Mouse (Mus musculus): ENCODE results near the gene Nr2c1. TPM values are rescaled to one million over a fixed set of nuclear protein-coding genes. Genes with fewer than 3 reads are reported as not detected.

Nr2c1 gene
- polyA plus RNA-seq, 1 experiment from 2014 or later = 12.1 TPM

GRCm38 (mm10) chr10:94133081-94133480 lies 14.7 kb upstream of the Nr2c1 start:
- Histone ChIP-seq H3K4me1 (ENCODE audit: control insufficient read depth, insufficient read depth, low read length) (no peaks in the 10 kb centered on the region), H3K36me3 (ENCODE audit: control insufficient read depth, insufficient read depth, low read length) (no peaks in the 10 kb centered on the region), H3K27ac (ENCODE audit: low read depth, low read length) (no peak overlapping the region), H3K4me2 (ENCODE audit: low read depth) (no peak overlapping the region), H3K9me3 (ENCODE audit: control insufficient read depth, low read length) (no peaks in the 10 kb centered on the region), H3K27me3 (ENCODE audit: control insufficient read depth, insufficient read depth, low read length) (no peaks in the 10 kb centered on the region), H3K4me3 (ENCODE audit: low read depth, low read length) (no peak overlapping the region), H3K9ac (ENCODE audit: low read length) (no peak overlapping the region)
- ATAC-seq (ENCODE audit: insufficient read depth, low FRiP score, low TSS enrichment) (no peak), DNase-seq (ENCODE audit: low spot score) (no peak)
- 84% methylated on average over 8 of the region's 8 CpGs for WGBS

DNA sequence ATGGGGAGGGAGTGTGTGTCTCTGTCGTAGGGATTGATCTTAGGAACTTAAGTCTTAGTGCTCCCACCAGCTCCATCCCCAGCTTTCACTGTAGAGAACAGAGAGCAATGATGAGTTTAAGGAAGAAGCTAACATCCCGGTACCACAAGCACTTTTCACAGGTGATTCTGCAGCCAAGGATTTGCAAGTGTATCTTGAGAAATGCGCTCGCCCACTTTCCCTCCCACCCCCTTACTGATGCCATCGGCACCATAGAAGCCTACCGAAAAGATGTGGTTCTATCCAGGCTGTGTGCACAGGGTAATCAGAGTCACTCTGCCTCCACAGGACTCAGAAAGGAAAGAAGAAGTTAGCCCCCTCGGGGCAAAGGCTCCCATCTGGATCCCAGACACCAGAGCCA lies 14.1 kb upstream of the Nr2c1 start:
- Histone ChIP-seq H3K36me3 (ENCODE audit: control insufficient read depth, insufficient read depth, low read length) (no peaks in the 10 kb centered on the region), H3K9ac (ENCODE audit: low read length) (no peak overlapping the region), H3K27me3 (ENCODE audit: control insufficient read depth, insufficient read depth, low read length) (no peaks in the 10 kb centered on the region), H3K4me1 (ENCODE audit: control insufficient read depth, insufficient read depth, low read length) (no peaks in the 10 kb centered on the region), H3K4me3 (ENCODE audit: low read depth, low read length) (no peak overlapping the region), H3K9me3 (ENCODE audit: control insufficient read depth, low read length) (no peaks in the 10 kb centered on the region), H3K27ac (ENCODE audit: low read depth, low read length) (no peak overlapping the region), H3K4me2 (ENCODE audit: low read depth) (no peak overlapping the region)
- DNase-seq (ENCODE audit: low spot score) = no peak
- 93% methylated on average over 7 of the region's 7 CpGs for WGBS
- no peak for ATAC-seq (ENCODE audit: insufficient read depth, low FRiP score, low TSS enrichment)

GRCm38 (mm10) chr10:94134535-94135390 lies 13.1 kb upstream of the Nr2c1 start:
- WGBS = 92% methylated on average over 12 of the region's 12 CpGs
- Histone ChIP-seq H3K4me2 (ENCODE audit: low read depth) (no peak overlapping the region), H3K9me3 (ENCODE audit: control insufficient read depth, low read length) (no peaks in the 10 kb centered on the region), H3K36me3 (ENCODE audit: control insufficient read depth, insufficient read depth, low read length) (no peaks in the 10 kb centered on the region), H3K27ac (ENCODE audit: low read depth, low read length) (no peak overlapping the region), H3K9ac (ENCODE audit: low read length) (no peak overlapping the region), H3K4me3 (ENCODE audit: low read depth, low read length) (no peak overlapping the region), H3K27me3 (ENCODE audit: control insufficient read depth, insufficient read depth, low read length) (no peaks in the 10 kb centered on the region), H3K4me1 (ENCODE audit: control insufficient read depth, insufficient read depth, low read length) (no peaks in the 10 kb centered on the region)
- DNase-seq (ENCODE audit: low spot score) (no peak), ATAC-seq (ENCODE audit: insufficient read depth, low FRiP score, low TSS enrichment) (no peak)

DNA sequence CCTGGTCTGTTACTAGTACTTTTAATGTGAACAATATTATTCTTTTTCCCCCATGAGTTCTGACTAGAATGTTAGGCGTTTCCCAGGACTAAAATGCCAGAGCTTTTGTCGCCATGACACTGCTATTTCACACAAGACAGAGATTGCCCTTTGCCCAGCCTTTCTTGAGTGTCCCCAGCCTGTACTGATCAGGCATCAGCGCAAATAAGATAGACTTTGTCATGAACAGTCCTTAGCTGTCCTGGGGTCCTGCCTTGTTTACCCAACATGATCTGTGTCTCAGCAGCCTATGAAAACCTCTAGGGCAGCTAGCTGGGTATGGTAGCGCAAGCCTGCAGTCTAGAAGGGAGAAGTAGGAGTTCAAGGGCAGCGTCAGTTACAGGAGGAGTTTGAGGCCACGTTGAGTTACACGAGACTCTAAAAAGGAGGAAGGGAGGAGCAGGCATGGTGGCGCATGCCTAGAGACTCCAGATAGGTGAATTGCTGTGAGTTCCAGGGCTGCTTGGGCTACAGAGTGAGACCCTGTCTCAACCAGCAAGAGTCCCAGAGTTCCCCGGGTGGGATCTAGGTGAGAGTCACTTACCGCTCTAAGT lies 8.8 kb upstream of the Nr2c1 start:
- Histone ChIP-seq H3K4me3 (ENCODE audit: low read depth, low read length) (no peak overlapping the region), H3K27ac (ENCODE audit: low read depth, low read length) (no peak overlapping the region), H3K9me3 (ENCODE audit: control insufficient read depth, low read length) (no peaks in the 10 kb centered on the region), H3K4me1 (ENCODE audit: control insufficient read depth, insufficient read depth, low read length) (no peaks in the 10 kb centered on the region), H3K9ac (ENCODE audit: low read length) (no peak overlapping the region), H3K27me3 (ENCODE audit: control insufficient read depth, insufficient read depth, low read length) (no peaks in the 10 kb centered on the region), H3K36me3 (ENCODE audit: control insufficient read depth, insufficient read depth, low read length) (peaks cover 2% of the 10 kb centered on the region; the same call in 1 of the 2 replicates), H3K4me2 (ENCODE audit: low read depth) (no peak overlapping the region)
- DNase-seq (ENCODE audit: low spot score) = no peak
- WGBS = 92% methylated on average over 10 of the region's 10 CpGs
- ATAC-seq (ENCODE audit: insufficient read depth, low FRiP score, low TSS enrichment) = no peak

- Histone ChIP-seq H3K27ac (ENCODE audit: low read depth, low read length) (no peak overlapping the region), H3K27me3 (ENCODE audit: control insufficient read depth, insufficient read depth, low read length) (no peaks in the 10 kb centered on the region), H3K4me1 (ENCODE audit: control insufficient read depth, insufficient read depth, low read length) (no peaks in the 10 kb centered on the region), H3K4me3 (ENCODE audit: low read depth, low read length) (no peak overlapping the region), H3K4me2 (ENCODE audit: low read depth) (no peak overlapping the region), H3K9ac (ENCODE audit: low read length) (no peak overlapping the region), H3K36me3 (ENCODE audit: control insufficient read depth, insufficient read depth, low read length) (peaks cover 2% of the 10 kb centered on the region; the same call in 1 of the 2 replicates), H3K9me3 (ENCODE audit: control insufficient read depth, low read length) (no peaks in the 10 kb centered on the region)
- DNase-seq (ENCODE audit: low spot score) (no peak), ATAC-seq (ENCODE audit: insufficient read depth, low FRiP score, low TSS enrichment) (no peak)
- 80% methylated on average over 3 of the region's 3 CpGs for WGBS
These were observed 7.4 kb upstream of the Nr2c1 start for GRCm38 (mm10) chr10:94140227-94140931.

GRCm38 (mm10) chr10:94142427-94142826 lies 5.4 kb upstream of the Nr2c1 start:
- ATAC-seq (ENCODE audit: insufficient read depth, low FRiP score, low TSS enrichment) (no peak), DNase-seq (ENCODE audit: low spot score) (no peak)
- no peaks in the 10 kb centered on the region for H3K27me3 ChIP-seq (ENCODE audit: control insufficient read depth, insufficient read depth, low read length)
- H3K27ac ChIP-seq (ENCODE audit: low read depth, low read length) = no peak overlapping the region
- no peak overlapping the region for H3K4me3 ChIP-seq (ENCODE audit: low read depth, low read length)
- peaks cover 2% of the 10 kb centered on the region; the same call in 1 of the 2 replicates for H3K36me3 ChIP-seq (ENCODE audit: control insufficient read depth, insufficient read depth, low read length)
- H3K9me3 ChIP-seq (ENCODE audit: control insufficient read depth, low read length) = no peaks in the 10 kb centered on the region
- H3K4me2 ChIP-seq (ENCODE audit: low read depth) = no peak overlapping the region
- no peaks in the 10 kb centered on the region for H3K4me1 ChIP-seq (ENCODE audit: control insufficient read depth, insufficient read depth, low read length)
- no peak overlapping the region for H3K9ac ChIP-seq (ENCODE audit: low read length)
- 91% methylated on average over 3 of the region's 3 CpGs for WGBS

DNA sequence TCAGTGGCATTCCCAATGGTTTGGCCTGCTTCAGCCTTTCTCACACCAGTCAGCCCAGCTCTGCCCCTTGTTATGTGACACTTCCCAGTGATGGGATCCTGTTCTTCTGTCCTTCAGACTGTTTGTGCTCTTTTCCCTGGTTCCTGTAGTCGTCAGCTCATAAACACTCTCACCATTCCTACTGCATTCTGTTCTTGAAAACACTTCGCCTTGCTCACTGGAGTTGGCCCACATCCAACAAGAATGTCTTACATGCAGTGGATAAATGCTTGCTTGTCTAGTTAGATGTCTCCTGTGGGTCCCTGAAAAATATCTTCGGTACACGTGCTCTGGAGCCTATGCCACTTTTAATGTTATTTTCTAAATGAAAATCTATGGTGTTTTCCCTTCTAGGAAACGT lies 3.2 kb upstream of the Nr2c1 start:
- ATAC-seq (ENCODE audit: insufficient read depth, low FRiP score, low TSS enrichment) = no peak
- no peaks in the 10 kb centered on the region for H3K9me3 ChIP-seq (ENCODE audit: control insufficient read depth, low read length)

GRCm38 (mm10) chr10:94147391-94147755 lies 450 bp upstream of the Nr2c1 start:
- DNase-seq (ENCODE audit: low spot score) = no peak
- H3K27me3 ChIP-seq (ENCODE audit: control insufficient read depth, insufficient read depth, low read length) = no peaks in the 10 kb centered on the region
- no peaks in the 10 kb centered on the region for H3K9me3 ChIP-seq (ENCODE audit: control insufficient read depth, low read length)
- H3K4me2 ChIP-seq (ENCODE audit: low read depth) = peak overlapping the region; percentile 69
- H3K4me1 ChIP-seq (ENCODE audit: control insufficient read depth, insufficient read depth, low read length) = no peaks in the 10 kb centered on the region; the same call in 1 of the 2 replicates
- H3K27ac ChIP-seq (ENCODE audit: low read depth, low read length) = no peak overlapping the region; the same call in 1 of the 2 replicates
- peak overlapping the region; percentile 97 for H3K9ac ChIP-seq (ENCODE audit: low read length)
- ATAC-seq (ENCODE audit: insufficient read depth, low FRiP score, low TSS enrichment) = no peak
- no peaks in the 10 kb centered on the region for H3K36me3 ChIP-seq (ENCODE audit: control insufficient read depth, insufficient read depth, low read length)
- 15% methylated on average over 8 of the region's 8 CpGs for WGBS
- H3K4me3 ChIP-seq (ENCODE audit: low read depth, low read length) = peak overlapping the region; percentile 89

More for the DNA sequence above, 3.2 kb upstream of the Nr2c1 start:
- Histone ChIP-seq H3K9ac (ENCODE audit: low read length) (no peak overlapping the region), H3K4me3 (ENCODE audit: low read depth, low read length) (no peak overlapping the region), H3K4me1 (ENCODE audit: control insufficient read depth, insufficient read depth, low read length) (no peaks in the 10 kb centered on the region), H3K36me3 (ENCODE audit: control insufficient read depth, insufficient read depth, low read length) (peaks cover 2% of the 10 kb centered on the region; the same call in 1 of the 2 replicates), H3K4me2 (ENCODE audit: low read depth) (no peak overlapping the region), H3K27ac (ENCODE audit: low read depth, low read length) (no peak overlapping the region), H3K27me3 (ENCODE audit: control insufficient read depth, insufficient read depth, low read length) (no peaks in the 10 kb centered on the region)
- 93% methylated on average over 5 of the region's 5 CpGs for WGBS
- no peak for DNase-seq (ENCODE audit: low spot score)
